Mouse (Mus musculus) cerebellum, adult 9-10 months (tissue): ENCODE results near the gene Trim7.
"Not testable (repeated sequence)": the region's sequence is repeated elsewhere in the genome, so short reads cannot be mapped to it uniquely, and the experiment has no call there.

ENCODE experiments used
- DNase-seq: peaks from one replicate; pipeline ENCODE4 v3.0.0; 2022

Trim7 gene

DNA sequence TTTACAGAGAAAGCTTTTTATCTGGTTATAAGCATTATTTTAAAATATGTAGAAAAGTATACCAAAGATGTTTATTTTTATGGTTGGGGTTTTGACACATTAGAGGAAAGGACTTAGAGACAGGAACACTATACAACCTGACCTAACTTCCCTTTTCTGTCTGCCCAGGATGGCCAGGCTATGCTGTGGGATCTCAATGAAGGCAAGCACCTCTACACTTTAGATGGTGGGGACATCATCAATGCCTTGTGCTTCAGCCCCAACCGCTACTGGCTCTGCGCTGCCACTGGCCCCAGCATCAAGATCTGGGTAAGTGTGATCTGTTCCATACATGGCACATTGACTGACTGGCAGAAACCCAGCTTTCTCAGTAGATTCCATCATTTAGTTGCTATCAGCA, 22.0 kb upstream of the Trim7 start:
- DNase-seq, result no peak

DNA sequence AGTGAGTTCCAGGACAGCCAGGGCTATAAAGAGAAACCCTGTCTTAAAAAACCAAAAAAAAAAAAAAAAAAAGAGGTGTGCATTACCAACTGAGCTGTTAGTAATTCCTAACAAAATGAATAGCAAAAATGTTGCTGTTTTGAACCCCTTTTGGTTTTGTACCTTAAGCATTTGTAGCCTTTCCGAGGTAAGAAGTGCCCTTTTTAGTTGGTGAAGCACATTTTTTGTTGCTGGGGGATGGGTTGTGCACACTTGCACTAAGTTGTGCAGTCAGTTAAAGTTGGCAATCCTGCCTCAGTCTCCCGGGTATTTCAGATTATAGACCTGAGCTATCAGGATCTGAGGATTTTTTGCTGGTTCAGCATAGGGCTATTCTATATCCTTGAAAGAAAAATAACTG, 21.0 kb upstream of the Trim7 start:
- DNase-seq, result no peak

DNA sequence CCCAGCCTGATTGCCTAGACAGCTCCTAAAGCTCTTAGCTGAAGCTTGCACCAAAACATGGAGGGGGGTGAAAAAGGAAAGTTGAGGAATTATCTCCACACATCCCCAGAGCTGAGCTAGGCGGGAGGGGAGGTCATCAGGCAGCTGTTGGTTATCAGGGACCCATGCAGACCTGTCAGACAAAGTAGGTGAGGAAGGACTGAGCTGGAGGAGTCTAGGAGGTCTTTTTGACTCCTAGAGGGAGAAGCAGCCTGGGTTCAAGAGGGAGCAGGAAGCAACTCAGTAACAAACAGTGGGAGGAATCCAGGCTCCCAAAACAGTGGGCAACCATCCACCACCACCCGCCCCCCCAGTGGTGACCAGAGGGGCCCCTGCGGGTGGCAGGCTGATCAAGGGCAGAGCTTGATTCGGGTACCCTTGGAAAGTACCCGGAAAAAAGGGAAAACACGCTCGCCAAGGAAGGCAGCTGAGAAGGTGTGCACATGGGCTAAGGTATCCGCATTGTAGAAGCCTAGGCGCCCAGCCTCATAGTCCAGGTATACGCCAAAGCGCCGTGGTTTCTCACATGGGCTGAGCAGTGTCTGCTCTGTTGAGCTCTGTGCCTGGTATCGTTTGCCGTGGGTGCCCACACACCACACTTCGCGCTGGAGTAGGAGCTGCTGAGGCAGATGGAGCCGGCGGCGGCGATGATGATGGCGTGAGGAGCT, 18.9 kb upstream of the Trim7 start:
- no peak for DNase-seq

DNA sequence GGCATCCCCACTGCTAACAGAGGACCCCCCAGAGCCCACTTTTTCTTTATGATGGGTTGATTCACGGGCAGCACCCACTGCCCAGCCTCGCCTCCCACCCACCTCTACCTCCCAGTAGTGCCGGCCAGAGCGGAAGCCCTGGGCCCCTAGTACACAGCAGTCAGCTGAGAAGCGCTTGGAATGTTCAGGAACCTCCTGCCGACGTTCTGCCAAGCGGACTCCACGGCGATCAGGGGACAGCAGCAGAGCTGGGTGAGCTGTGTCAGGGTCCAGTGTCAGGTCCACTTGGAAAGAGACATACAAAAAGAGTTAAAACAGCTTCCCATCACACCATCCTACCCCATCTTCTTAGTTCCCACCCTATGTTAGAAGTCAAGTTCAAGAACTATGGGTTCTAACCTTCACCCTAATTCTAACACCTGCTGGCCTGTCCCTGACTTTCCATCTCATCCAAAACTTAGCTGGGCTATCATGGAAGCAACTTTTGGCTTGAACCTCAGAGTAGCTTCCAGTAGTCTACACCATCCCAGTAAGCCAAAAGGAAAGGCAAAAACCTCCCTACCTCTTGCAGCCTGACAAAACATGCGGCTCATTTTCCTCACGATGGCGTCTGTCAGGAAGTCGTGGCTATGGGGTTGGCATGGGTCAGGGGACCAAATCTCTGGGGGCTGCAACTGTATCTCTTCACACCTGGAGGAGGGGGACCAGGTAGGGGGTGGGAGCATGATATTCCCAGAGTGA, 18.2 kb upstream of the Trim7 start:
- DNase-seq, result no peak

DNA sequence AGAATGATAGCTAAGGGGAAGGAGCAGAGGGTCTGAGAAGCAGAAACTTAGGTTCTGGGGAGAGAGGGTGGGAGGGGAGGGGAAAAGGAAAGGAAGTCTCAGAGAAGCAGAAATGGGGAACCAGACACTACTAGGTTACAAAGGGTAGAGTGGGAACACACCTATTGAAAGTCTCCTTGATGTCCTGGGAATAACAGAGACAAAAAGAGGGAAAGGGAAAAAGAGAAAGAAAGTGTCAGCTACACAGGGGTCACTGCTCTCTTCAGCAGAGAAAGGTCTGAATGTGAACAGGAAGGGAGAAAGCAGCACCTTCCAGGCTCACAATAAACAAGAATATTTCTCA, 17.7 kb upstream of the Trim7 start:
- DNase-seq, result no peak

DNA sequence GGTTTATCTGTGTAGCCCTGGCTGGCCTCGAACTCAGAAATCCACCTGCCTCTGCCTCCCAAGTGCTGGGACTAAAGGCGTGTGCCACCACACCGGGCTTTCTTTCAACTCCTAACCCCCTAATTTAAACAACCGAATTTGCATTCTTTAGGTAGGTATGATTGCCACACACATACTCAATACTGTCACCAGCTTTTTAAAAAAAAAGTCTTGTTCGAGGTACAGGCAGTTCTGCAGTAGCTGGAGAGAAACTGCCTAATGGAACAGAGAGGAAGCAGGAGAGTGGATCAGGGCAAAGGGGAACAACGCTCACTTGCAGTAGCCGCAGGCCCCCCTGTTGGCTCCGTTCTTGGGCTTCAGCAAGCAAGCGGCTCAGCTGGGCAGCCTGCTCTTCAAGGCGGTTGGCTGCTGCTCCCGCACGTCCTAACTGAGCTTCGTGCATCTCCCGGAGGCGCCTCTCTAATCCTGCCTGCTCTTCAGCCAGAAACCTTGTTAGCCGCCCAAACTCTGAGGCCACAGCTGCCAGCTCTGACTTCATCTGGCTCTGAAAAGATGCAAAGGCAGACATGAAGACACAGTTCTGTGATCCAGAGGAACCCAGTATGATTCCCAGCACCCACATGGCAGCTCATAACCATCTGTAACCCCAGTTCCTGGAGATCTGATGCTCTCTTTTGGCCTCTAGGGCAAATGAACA, 17.1 kb upstream of the Trim7 start:
- no peak for DNase-seq

DNA sequence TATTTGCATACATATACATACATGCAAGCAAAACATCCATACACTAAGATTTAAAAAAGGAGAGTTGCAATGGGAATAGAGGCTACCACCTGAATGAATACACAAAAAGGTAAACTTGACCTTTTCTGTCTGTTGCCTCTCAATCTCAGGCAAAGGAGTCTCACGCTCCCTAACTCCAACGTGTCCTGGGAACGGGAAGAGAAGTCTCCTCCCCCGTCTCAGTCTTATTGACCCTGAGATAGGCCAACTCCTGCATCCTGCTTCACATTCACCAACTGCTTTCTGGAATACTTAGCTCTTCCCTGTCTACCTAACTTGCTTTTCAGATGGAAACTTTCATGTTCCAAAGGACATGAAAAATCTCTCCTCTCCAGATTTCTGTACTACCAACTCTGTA, 16.5 kb upstream of the Trim7 start:
- DNase-seq, result no peak

DNA sequence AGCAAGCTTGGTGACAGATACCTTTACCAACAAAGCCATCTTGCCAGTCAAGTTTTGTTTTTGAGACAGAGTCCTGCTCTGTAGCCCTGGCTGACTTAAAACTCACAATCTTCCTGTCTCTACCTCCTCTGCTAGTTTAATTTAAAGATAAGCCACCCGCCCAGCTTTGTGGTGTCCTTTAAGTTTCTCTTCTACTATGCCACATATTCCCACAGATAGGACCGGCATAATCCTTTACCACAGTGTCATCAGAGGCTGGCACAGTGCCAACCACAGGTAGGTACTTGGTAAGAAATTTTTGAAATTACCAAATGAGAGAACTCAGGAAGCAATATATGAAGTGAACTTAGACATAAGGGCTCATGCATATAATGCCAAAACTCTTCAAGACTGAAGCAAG, 15.8 kb upstream of the Trim7 start:
- no peak for DNase-seq

DNA sequence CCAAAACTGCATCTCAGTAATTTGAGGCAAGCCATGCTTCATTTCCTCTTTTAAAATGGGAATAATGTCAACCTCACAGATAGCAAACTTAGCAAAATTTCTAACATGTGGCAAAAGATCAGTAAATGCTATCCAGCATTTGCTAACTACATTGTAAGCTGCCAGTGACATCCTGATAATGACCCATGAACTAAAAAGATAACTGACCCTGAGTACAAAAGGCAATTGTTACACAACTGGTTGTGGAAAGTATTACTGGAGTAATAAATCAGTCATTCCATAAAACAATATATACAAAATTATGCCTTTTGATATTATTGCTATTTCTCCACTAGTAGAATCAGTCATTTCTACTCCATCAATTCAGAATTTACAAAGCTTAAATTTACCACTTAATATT, 12.2 kb upstream of the Trim7 start:
- no peak for DNase-seq

DNA sequence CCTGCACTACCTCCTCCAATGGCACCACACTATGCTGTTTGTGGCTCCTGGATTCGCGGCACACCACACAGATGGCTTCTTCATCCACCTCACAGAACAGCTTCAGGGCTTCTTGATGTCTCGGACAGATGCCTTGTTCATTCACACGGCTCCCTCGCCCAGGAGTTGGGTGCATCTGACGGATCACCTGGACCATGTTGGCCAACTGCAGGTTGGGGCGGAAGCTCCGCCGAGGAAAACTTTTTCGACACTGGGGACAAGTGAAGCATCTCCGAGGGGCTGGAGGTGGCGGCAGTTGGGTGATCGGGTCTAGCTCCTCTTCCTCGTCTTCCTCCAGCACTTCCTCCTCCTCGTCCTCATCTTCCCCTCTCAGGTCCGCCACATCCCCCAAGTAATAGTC, 10.1 kb upstream of the Trim7 start:
- peak; percentile 57 for DNase-seq

DNA sequence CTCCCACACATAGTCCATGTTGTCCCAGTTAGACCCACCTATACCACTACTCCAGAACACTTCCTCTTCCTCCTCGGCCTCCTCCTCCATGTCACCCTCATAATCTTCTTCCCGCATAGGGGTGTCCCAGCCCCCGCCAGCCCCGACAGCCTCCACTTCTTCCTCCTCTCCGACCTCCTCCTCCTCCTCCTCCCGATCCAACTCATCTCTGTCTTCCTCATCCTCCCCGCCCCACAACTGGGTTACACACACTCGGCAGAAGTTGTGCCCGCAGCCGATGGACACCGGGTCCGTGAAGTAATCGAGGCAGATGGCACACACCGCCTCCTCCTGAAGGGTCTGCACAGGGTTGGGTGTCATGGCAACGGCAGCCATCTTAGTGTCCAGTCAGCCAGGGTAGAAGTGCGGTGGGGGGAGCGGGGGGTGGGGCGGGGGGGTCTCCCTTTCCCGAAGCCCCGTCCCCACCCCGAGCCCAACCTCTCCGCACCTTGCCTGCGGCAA, 9.6 kb upstream of the Trim7 start:
- peak; percentile 77 for DNase-seq

DNA sequence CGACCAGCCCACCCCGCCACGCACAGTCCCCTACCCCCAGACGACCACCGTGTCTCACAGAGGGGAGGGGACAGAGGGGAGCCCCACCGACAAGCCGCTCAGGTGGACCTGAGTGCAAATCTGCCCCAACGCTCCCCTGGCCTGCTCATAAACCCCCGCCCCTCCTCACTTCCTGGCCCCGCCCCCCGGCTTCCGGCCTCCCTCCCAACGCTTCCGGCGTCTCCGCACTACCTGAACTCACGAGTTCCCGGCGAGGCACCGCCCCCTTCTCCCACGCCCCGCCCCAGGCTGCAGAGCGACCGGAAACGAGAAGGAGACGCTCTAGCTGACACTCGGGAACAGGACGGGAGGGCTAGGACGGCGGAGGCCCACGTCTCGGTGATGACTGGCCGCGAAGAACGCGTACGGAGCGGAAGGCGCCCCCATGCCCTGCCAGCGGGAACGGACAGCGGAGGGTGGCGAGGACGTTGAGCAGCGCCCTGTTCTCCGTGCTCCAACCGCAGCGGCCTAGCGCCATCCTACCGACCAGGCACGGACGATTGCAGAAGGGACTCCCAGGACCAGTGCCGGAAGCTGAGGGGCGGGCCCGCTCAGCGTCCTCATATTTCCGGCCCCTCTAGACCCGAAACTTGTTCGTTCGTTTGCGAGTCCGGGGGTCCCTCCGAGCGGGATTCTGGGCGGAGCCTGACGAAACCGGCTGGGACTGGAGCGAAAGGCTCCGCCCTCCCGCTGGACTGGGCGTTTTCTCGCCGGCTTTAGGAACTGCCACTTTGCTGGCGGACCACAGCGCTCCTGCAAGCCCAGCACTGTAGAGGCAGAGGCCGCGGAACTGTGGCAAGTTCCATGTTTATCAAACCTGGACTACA, 8.9 kb upstream of the Trim7 start, which contains the start of gene Trim41:
TSS of gene Trim41 (minus strand) at position 554 of the 866 bp plus-strand sequence.
- DNase-seq, result peak; percentile 99

DNA sequence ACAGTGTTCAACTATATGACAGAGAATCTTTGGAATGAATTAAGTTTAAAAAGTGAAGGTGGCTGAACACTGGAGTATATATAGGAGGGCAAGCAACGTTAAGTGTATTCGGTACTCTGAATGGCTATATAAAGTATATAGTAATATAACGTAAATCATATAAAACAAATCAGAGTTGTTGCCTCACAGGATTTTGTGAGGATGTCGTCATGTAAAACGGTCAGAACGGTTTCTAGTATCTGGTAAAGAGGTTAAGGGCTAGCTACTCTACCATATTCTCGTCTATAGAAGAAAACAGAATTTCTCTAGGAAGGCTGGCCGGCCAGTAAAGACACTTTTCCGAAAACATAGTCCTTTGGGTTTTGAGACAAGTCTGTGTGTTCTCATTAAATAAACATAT, 8.1 kb upstream of the Trim7 start:
- DNase-seq, result no peak

DNA sequence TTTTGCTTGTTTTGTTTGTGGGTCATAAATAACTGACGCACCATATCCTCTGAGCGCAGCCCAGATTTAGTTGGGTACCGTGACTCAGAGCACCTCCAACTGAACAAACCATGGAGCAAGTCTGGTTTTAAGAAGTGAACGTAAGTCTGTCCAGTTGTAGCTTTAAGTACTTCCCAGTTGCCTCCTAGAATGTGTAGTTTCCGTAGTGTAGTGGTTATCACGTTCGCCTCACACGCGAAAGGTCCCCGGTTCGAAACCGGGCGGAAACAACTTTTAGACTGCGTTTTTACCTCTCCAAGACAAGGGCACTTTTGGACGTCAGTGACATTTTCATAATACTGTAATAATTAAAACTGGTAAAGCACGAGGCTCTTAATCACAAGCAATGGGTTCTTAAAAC, 7.6 kb upstream of the Trim7 start:
- DNase-seq, result peak; percentile 94

DNA sequence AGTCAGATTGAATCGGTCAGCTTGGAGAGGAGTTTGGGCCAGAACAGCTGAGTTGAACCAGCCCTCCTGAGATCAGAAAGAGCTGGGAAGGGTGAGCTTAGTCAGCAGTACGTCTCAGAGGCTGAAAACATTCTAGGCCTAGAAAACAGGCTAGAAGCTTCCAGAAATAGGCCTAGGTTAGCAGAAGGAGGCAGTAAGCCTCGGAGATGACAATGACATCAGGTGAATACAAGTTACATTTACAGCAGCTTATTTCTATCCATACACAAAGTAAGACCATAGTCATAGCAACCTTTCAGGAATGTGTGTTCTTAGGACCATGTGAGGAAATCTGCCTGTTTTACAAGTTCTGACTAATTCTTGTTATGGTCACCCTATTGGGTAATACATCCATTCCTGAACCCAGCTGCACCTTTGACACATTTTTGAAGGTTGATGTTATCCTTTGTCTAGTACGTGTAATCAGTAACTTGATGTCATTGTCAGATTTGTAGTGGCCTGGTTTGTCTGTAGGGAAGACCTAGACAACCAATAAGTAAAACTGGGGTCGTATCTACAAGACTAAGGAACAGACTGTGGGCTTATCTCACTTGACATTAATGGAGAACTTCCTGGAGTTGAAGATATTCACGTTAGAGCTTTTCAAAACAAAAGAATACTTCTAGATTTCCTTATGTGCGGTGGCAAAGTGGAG, 6.2 kb upstream of the Trim7 start:
- DNase-seq, result no peak

DNA sequence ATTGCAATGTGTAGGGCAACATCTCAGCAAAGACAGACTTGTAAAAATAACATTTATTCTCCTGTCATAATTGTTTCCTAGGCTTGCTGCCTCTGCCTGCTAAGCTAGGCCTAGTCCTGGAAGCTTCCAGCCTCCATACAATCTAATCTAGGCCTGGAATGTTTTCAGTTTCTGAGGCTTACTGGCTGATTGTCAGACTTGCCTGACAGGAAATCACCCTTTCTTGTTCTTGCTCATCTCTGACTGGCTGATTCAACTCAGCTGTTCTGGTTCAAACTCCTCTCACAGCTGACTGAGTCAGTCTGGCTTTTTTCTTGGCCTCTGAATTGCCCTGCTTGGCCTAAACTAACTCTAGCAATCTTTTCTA, 5.6 kb upstream of the Trim7 start:
- no peak for DNase-seq

DNA sequence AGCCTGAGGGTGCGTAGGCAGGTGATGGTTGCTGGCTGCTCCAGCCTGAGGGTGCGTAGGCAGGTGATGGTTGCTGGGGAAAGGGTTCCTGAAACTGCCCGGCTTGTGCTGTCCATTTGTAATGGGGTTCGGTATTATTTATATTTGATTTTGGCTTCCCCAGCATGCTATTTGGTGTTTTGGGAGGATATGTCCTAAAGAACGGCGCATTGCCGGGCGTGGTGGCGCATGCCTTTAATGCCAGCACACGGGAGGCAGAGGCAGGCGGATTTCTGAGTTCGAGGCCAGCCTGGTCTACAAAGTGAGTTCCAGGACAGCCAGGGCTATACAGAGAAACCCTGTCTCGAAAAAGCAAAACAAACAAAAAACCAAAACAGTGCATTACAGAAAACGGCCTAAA, 4.6 kb upstream of the Trim7 start:
- not testable (repeated sequence) for DNase-seq

DNA sequence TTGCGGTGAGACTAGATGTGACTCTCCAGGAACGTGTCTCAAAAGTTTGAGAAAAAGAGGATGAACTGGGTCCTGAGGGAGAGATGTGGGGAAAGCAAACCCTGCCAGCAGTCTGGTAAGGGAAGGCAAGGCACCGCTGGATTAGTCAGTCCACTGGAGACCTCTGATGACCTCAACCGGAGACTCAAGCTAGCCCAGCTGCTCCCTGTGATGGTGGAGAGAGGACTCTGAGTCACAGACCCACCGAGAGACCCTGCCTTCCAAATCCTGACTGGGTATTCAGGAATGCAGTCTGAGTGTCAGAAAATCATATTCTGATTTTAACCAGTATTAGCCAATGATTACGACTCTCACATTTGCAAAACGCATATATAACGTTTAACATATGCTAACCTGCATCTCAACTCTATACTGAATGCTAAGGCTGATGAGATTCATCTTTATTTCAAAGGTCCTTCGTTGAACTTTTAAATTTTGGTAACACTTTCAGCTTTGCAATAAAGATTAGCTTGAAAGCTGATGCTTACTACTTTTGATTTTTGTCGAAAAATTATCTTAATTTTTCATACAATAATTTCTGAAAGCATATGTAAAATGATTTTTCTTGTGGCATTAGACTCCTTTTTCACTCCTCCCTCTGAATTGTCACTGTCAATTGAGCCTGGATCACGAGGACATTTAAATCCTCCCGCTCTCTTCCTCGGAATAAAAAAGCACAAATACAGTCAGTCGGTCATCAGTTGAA, 3.0 kb upstream of the Trim7 start:
- DNase-seq, result no peak

DNA sequence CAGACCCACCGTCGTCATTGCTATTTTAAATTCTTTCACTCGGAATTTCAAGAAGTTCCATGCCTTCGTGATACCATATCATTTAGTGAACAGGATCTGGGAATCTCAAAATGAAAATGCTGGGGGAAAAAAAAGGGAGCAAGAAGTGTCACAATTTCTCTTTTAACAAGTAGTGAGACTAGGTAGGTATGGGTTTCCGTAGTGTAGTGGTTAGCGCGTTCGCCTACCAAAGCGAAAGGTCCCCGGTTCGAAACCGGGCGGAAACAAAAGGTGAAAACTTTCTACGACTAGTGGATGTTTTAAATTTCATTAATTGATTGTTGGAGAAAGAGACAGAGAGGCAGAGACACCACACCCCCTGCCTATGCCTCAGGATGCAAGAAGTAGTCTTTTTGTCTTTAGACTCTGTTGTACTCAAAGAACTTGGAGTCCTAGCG, 2.4 kb upstream of the Trim7 start:
- peak; percentile 73 for DNase-seq

DNA sequence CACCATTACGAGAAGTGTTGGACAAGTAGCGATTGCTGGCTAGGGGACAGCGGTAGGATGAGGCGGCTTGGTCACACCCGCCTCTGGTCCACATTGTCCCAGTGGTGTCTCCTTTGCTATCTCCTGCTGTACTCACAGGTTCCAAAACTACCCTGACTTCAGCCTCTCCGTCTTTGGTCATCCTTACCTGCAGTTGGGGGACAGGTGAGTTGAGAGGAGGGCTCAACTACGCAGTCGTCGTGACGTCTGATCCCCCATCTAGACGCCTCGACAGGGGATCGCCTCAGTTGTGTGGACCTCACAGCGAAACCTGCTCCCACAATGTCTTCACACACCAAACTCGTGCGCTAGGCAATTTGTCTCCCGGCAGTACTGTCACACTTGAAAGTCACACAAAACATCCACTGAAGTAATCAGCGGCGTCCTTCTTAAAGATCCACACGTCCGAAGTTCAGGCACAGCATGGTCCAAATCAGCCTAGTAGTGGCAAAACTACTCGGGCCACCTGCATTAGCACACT, 1.6 kb upstream of the Trim7 start:
- DNase-seq, result no peak

DNA sequence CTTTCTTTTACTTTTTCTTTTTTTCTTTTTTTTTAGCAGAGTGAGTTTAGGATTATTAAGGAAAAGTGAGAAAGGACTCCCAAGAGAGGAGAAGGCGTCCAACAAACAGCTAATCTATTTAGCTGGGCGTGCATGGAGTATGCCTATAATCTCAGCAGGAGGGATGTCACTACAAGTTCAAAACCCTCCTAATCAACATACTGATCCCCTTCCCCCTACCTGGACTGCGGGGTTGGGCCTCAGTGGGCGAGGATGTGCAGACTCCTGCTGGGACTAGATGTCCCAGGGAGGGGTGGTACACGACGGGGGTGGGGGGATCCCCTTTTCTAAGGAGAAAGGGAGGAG, 784 bp downstream of the Trim7 start:
- DNase-seq, result no peak

DNA sequence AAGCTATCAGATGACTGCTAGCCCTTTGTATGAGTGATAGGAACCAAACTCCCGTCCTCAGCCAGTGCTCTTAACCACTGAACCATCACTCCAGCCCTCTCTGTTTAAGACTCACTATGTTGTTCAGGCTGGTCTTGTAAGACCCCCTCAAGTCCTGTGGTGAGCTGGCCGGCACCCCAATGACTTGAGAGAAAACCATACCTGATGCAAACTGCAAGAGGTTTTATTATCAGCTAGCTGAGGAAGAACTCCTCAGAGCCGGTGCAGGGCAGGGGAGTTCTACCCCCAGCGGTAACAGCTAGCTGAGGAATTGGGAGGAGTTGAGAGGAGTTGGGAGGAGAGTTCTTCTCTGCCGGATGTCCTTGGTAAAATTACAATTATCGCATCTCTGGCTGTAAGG, 2.0 kb downstream of the Trim7 start:
- DNase-seq, result no peak
